Mouse (Mus musculus) lung, postnatal 0 days (tissue): Measurements from ENCODE around the gene Zcchc17. TPM values are rescaled to one million over a fixed set of nuclear protein-coding genes. Genes with fewer than 3 reads are reported as not detected.

Source experiments
- ATAC-seq: fragments of 200-750 bp; cut with Nextera tagmentation; 2 replicates; pipeline ENCODE4 v1.8.0; 2017; ENCODE audit warnings: moderate library complexity
- DNase-seq: peaks from one replicate; pipeline ENCODE4 v3.0.0-alpha.2; 2016; ENCODE audit warnings: low spot score
- H3K27ac ChIP-seq: fragments of 300-500 bp; sonication (generic); 2 replicates; pipeline ENCODE4 v1.5.1; 2014; ENCODE audit warnings: antibody characterized with exemption, mild to moderate bottlenecking, low read length, mixed read lengths
- H3K27me3 ChIP-seq: fragments of 300-500 bp; sonication (generic); replicated peaks from 2 replicates; pipeline ENCODE4 v1.6.1; 2014; ENCODE audit warnings: low read length, mixed read lengths; ENCODE audit not compliant: insufficient read depth
- H3K36me3 ChIP-seq: fragments of 300-500 bp; sonication (generic); 2 replicates; pipeline ENCODE4 v1.6.1; 2014; ENCODE audit warnings: low read length, mixed read lengths; ENCODE audit not compliant: insufficient read depth
- H3K4me1 ChIP-seq: fragments of 300-500 bp; sonication (generic); 2 replicates; pipeline ENCODE4 v1.6.1; 2014; ENCODE audit warnings: antibody characterized with exemption, low read depth, low read length, mixed read lengths; ENCODE audit not compliant: insufficient read depth
- H3K4me2 ChIP-seq: fragments of 300-500 bp; sonication (generic); replicated peaks from 2 replicates; pipeline ENCODE4 v1.6.1; 2014; ENCODE audit warnings: low read depth, mild to moderate bottlenecking, low read length, moderate library complexity, mixed read lengths
- H3K4me3 ChIP-seq: fragments of 300-500 bp; sonication (generic); 2 replicates; pipeline ENCODE4 v1.5.1; 2014; ENCODE audit warnings: low read depth, low read length
- H3K9ac ChIP-seq: fragments of 300-500 bp; sonication (generic); replicated peaks from 2 replicates; pipeline ENCODE4 v1.6.1; 2014; ENCODE audit warnings: low read depth, mild to moderate bottlenecking
- H3K9me3 ChIP-seq: fragments of 300-500 bp; sonication (generic); 2 replicates; pipeline ENCODE4 v1.6.1; 2016; ENCODE audit warnings: low read length, mixed read lengths
- CTCF ChIP-seq: IDR thresholded peaks from 2 replicates; pipeline ENCODE4 v1.5.1; 2016; ENCODE audit warnings: antibody characterized with exemption, mild to moderate bottlenecking
- EP300 ChIP-seq: IDR thresholded peaks from 2 replicates; pipeline ENCODE4 v1.6.1; 2016; ENCODE audit warnings: antibody characterized with exemption, mild to moderate bottlenecking, control low read depth
- WGBS: fragments of 180-500 bp; shearing (Covaris S2); extraction: QIAGEN DNeasy Blood & Tissue Kit; methylation state at CpG from one replicate; pipeline ENCODE4 v1.1.7; 2014; 5-methylcytosine and 5-hydroxymethylcytosine counted together
- polyA plus RNA-seq: library from polyadenylated mRNA; unstranded; fragments of >200 nt; fragmentation: Nextera tagmentation; extraction: Ambion mirVana; gene quantifications from 2 replicates; pipeline ENCODE4 v1.2.1, GENCODE M21; 2015

Zcchc17 gene
- polyA plus RNA-seq, 1 experiment from 2014 or later: 48.2 TPM

- H3K9ac ChIP-seq: no peak overlapping the region
- WGBS: 55% methylated on average over 9 of the region's 9 CpGs
- no peaks in the 10 kb centered on the region for H3K9me3 ChIP-seq
- no peaks in the 10 kb centered on the region for H3K4me1 ChIP-seq
- H3K27ac ChIP-seq: no peak overlapping the region
- H3K4me2 ChIP-seq: peak overlapping the region; percentile 27
- TF ChIP-seq EP300 (no peak), CTCF (no peak)
- DNase-seq: peak; percentile 40
- H3K36me3 ChIP-seq: no peaks in the 10 kb centered on the region
- H3K27me3 ChIP-seq: no peaks in the 10 kb centered on the region
- H3K4me3 ChIP-seq: no peak overlapping the region
- ATAC-seq: peak; percentile 14
Measured at GRCm38 (mm10) chr4:130266601-130267000, 93.1 kb downstream of the Zcchc17 start.

Other genes with a start within 250 kb of the Zcchc17 start
- gene Hcrtr1, start 220.6 kb downstream of the Zcchc17 start, polyA plus RNA-seq: 0.08 and 0.18 TPM in 2 replicates
- 213 and 288 TPM in 2 replicates for gene Tinagl1, start 184.8 kb downstream of the Zcchc17 start, polyA plus RNA-seq
- gene Gm853, start 137.5 kb downstream of the Zcchc17 start, polyA plus RNA-seq: not detected in 2 replicates
- 24.7 and 26.6 TPM in 2 replicates for gene Serinc2, start 80.7 kb downstream of the Zcchc17 start, polyA plus RNA-seq
- gene Fabp3, start 51.3 kb downstream of the Zcchc17 start, polyA plus RNA-seq: 88.3 and 112 TPM in 2 replicates
- 0.25 and 0.50 TPM in 2 replicates for gene Gm10570, start 51.3 kb downstream of the Zcchc17 start, polyA plus RNA-seq
- gene Snrnp40, start 189 bp upstream of the Zcchc17 start, polyA plus RNA-seq: 52.9 and 54.7 TPM in 2 replicates
- gene Nkain1, start 214.2 kb upstream of the Zcchc17 start, polyA plus RNA-seq: 0.13 and 0.33 TPM in 2 replicates